Mouse (Mus musculus): ENCODE measurements at regions not wholly inside any gene's neighbourhood (a gene's known extent, or its start where the extent isn't known, plus 50 kb on each side); places are given as distances from the start of the nearest gene placed in this dataset.

DNA sequence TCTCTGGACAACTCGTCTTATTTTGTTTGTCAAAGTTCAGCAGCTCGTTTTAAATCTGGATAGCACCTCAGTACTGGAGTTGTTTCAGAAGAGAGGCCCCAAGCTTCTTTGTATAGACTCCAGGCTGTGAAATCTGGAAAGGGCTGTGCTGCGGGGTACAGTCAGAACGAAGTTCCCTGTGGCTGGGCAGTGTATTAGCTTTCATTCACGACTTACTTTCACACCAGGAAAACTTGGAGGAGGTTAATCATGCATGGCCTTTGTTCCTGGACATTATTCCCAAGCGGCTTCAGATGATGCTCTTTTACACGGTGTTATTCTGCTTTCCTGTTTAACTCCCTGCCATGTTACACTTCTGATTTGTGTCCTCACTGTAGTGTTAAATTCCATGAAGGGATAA lies 220.3 kb upstream of the Ccnh start:
- Histone ChIP-seq H3K4me3 (ENCODE audit: insufficient read depth, low read length) (no peak overlapping the region), H3K4me1 (ENCODE audit: control insufficient read depth, insufficient read depth, low read length) (no peaks in the 10 kb centered on the region), H3K27ac (ENCODE audit: insufficient read depth, low read length) (no peak overlapping the region)
- TF ChIP-seq POLR2A (IDR thresholded peaks at IDR 0.05; ENCODE audit: extremely low read depth, insufficient read depth, low read length) (no peak), CTCF (IDR thresholded peaks at IDR 0.05; ENCODE audit: extremely low read depth, insufficient read depth, low read length) (no peak)
